Mouse (Mus musculus): ENCODE measurements around the gene Hist1h2bm. TPM values are rescaled to one million over a fixed set of nuclear protein-coding genes. Genes with fewer than 3 reads are reported as not detected.
A peak's percentile ranks its signal among the peaks of the same experiment; 100 is the strongest.

Hist1h2bm gene
- total RNA-seq, 2 experiments from 2014 or later, result 135 to 139 TPM

GRCm38 (mm10) chr13:21729544-21729943, 7.7 kb downstream of the Hist1h2bm start:
- no peak for DNase-seq

- no peak for DNase-seq
Observed at GRCm38 (mm10) chr13:21733466-21733865, 11.6 kb downstream of the Hist1h2bm start.

- DNase-seq, result peak; percentile 82
Observed at GRCm38 (mm10) chr13:21734010-21734905, 12.4 kb downstream of the Hist1h2bm start.

- DNase-seq, result peak; percentile 79
Observed at GRCm38 (mm10) chr13:21734906-21735767, 13.3 kb downstream of the Hist1h2bm start, which contains the start of gene Hist1h4j. Gene Hist1h4j, plus strand, starts transcription at chr13:21735064.

- DNase-seq, result no peak
Observed at GRCm38 (mm10) chr13:21745006-21745405, 23.2 kb downstream of the Hist1h2bm start.

- no peak for DNase-seq
Observed at GRCm38 (mm10) chr13:21749387-21750158, 27.7 kb downstream of the Hist1h2bm start.

- peak; percentile 92 for DNase-seq
Observed at GRCm38 (mm10) chr13:21750159-21751017, 28.5 kb downstream of the Hist1h2bm start, which contains the start of gene Hist1h4k. Gene Hist1h4k, minus strand, starts transcription at chr13:21750505.

- no peak for DNase-seq
Observed at GRCm38 (mm10) chr13:21751417-21751816, 29.6 kb downstream of the Hist1h2bm start.

- DNase-seq, result no peak
Observed at GRCm38 (mm10) chr13:21751827-21752226, 30.0 kb downstream of the Hist1h2bm start.

- DNase-seq, result no peak
Observed at GRCm38 (mm10) chr13:21752356-21752755, 30.5 kb downstream of the Hist1h2bm start.

- DNase-seq, result no peak
Observed at GRCm38 (mm10) chr13:21753051-21753523, 31.2 kb downstream of the Hist1h2bm start.

- DNase-seq, result peak; percentile 62
Observed at GRCm38 (mm10) chr13:21753524-21754285, 31.9 kb downstream of the Hist1h2bm start, which contains the start of the genes Hist1h2ak and Hist1h2bn. Gene Hist1h2ak, minus strand, starts transcription at chr13:21753827. Gene Hist1h2bn, plus strand, starts transcription at chr13:21754123.

- DNase-seq, result peak; percentile 48
Observed at GRCm38 (mm10) chr13:21754294-21755001, 32.6 kb downstream of the Hist1h2bm start.

- DNase-seq, result no peak
Observed at GRCm38 (mm10) chr13:21755707-21756106, 33.9 kb downstream of the Hist1h2bm start.

Small RNA genes within 50 kb of the gene (microRNA-seq; reads per million reads assigned to microRNA genes)
- gene Gm44357 (0 reads per million in 2 experiments), gene Gm44367 (0 reads per million in 2 experiments), gene Gm44454 (0 reads per million in 2 experiments)

Other genes with a start within 250 kb of the Hist1h2bm start
- 1 to 10 TPM; 1.1 to 1.4 TPM for gene Zkscan4, start 243.1 kb upstream of the Hist1h2bm start, total RNA-seq (2021)
- gene Gm10065, start 242.6 kb upstream of the Hist1h2bm start, total RNA-seq (2021), result not detected
- gene AK157302, start 226.8 kb upstream of the Hist1h2bm start, total RNA-seq (2021), result 10 to 100 TPM; 21.1 to 21.9 TPM
- gene Gm11273, start 220.6 kb upstream of the Hist1h2bm start, total RNA-seq (2021), result 100 to 1,000 TPM; 183 to 189 TPM
- gene Zkscan8, start 190.9 kb upstream of the Hist1h2bm start, total RNA-seq (2021), result 10 to 100 TPM; 15.1 to 16.5 TPM
- not detected for gene Olfr1366, start 179.2 kb upstream of the Hist1h2bm start, total RNA-seq (2021)
- not detected for gene Olfr1535, start 162.2 kb upstream of the Hist1h2bm start, total RNA-seq (2021)
- gene Olfr1364, start 140.3 kb upstream of the Hist1h2bm start, total RNA-seq (2021), result not detected
- not detected for gene Olfr1362, start 108.0 kb upstream of the Hist1h2bm start, total RNA-seq (2021)
- not detected for gene Olfr11, start 79.5 kb upstream of the Hist1h2bm start, total RNA-seq (2021)
- gene Olfr1361, start 58.7 kb upstream of the Hist1h2bm start, total RNA-seq (2021), result not detected
- not detected for gene Olfr1360, start 44.6 kb upstream of the Hist1h2bm start, total RNA-seq (2021)
- gene Olfr1359, start 23.9 kb upstream of the Hist1h2bm start, total RNA-seq (2021), result not detected
- gene Hist1h2bl, start 5.9 kb upstream of the Hist1h2bm start, total RNA-seq (2021), result 100 to 1,000 TPM; 413 to 441 TPM
- 100 to 1,000 TPM; 376 to 467 TPM for gene Hist1h2ai, start 5.6 kb upstream of the Hist1h2bm start, total RNA-seq (2021)
- 100 to 1,000 TPM; 719 to 727 TPM for gene Hist1h3h, start 4.4 kb upstream of the Hist1h2bm start, total RNA-seq (2021)
- 10 to 100 TPM; 84.6 to 87.5 TPM for gene Hist1h4j, start 13.0 kb downstream of the Hist1h2bm start, total RNA-seq (2021)
- gene Hist1h4k, start 28.5 kb downstream of the Hist1h2bm start, total RNA-seq (2021), result 1,000 to 10,000 TPM in 1 of 2 experiments, 100 to 1,000 TPM in 1; 995 to 1,039 TPM
- gene Hist1h2ak, start 31.8 kb downstream of the Hist1h2bm start, total RNA-seq (2021), result 100 to 1,000 TPM; 186 to 191 TPM
- 100 to 1,000 TPM; 295 to 300 TPM for gene Hist1h2bn, start 32.1 kb downstream of the Hist1h2bm start, total RNA-seq (2021)
- gene Hist1h1b, start 58.6 kb downstream of the Hist1h2bm start, total RNA-seq (2021), result 100 to 1,000 TPM; 295 to 307 TPM
- 100 to 1,000 TPM; 504 to 518 TPM for gene Hist1h3i, start 61.3 kb downstream of the Hist1h2bm start, total RNA-seq (2021)
- gene Hist1h2an, start 65.2 kb downstream of the Hist1h2bm start, total RNA-seq (2021), result 100 to 1,000 TPM in 1 of 2 experiments, 10 to 100 TPM in 1; 94.5 to 114 TPM
- gene Hist1h2bp, start 65.4 kb downstream of the Hist1h2bm start, total RNA-seq (2021), result 100 to 1,000 TPM; 213 to 224 TPM
- gene Hist1h2bq, start 88.2 kb downstream of the Hist1h2bm start, total RNA-seq (2021), result 100 to 1,000 TPM; 420 to 457 TPM
- not detected for gene Hist1h2ao, start 88.4 kb downstream of the Hist1h2bm start, total RNA-seq (2021)
- gene Hist1h4m, start 89.7 kb downstream of the Hist1h2bm start, total RNA-seq (2021), result 100 to 1,000 TPM; 679 to 704 TPM
- gene Hist1h4n, start 110.2 kb downstream of the Hist1h2bm start, total RNA-seq (2021), result 10 to 100 TPM; 54.0 to 56.5 TPM
- gene Hist1h2ap, start 111.5 kb downstream of the Hist1h2bm start, total RNA-seq (2021), result 100 to 1,000 TPM; 717 to 739 TPM
- 100 to 1,000 TPM; 420 to 457 TPM for gene Hist1h2br, start 111.7 kb downstream of the Hist1h2bm start, total RNA-seq (2021)
- gene Zfp184, start 223.1 kb downstream of the Hist1h2bm start, total RNA-seq (2021), result 1 to 10 TPM; 3.9 TPM